Mouse (Mus musculus) spleen, postnatal 4 days (tissue): Measurements from ENCODE around the gene Slc37a1.

Source experiments
- DNase-seq, 2 experiments: peaks; one replicate each; pipeline ENCODE4 v3.0.0; 2022; ENCODE audit warnings: low spot score in 2 of 2

Slc37a1 gene

GRCm38 (mm10) chr17:31317521-31318272 lies 31.1 kb downstream of the Slc37a1 start:
- DNase-seq = no peak

- no peak for DNase-seq
These were observed 32.5 kb downstream of the Slc37a1 start for GRCm38 (mm10) chr17:31318906-31319767.

- DNase-seq = no peak
These were observed 34.8 kb downstream of the Slc37a1 start for GRCm38 (mm10) chr17:31321425-31321824.

DNA sequence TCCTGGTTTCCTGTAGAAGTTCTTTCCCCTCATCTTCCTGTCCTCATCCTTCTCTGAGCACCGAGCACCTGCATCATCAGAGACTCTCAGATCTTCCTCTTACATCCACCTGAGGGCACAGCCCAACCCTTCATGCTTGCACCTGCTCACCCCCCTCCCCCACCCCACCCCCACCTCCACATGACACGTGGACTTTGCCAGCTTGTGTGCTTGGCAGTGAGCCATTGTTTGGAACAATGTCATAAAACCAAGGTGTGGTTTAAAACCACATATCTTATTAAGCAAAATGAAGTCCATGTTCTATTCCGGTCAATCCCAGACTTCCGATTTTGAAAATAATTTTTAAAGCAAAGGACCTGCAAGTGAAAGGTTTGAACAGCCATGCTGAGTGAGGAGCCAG lies 35.9 kb downstream of the Slc37a1 start:
- no peak for DNase-seq

DNA sequence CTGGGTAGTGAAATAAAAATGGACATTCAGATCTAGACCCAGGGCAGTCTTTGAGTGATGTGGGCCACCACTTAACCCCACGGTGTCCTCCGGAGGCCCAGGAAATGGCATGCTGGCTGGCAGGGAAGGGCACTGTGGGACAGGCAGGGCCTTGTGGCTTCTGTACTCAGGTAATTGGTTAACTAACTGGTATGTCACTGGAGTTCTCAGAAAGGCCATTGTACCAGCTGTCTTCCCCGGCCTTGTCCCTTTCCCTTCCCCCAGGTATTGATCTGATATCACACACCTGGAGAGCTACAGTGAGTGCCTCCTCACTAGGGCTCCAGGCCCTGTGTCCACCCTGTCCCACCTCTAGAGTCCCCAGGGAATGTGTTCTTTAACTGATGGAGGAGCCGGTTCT lies 36.8 kb downstream of the Slc37a1 start:
- DNase-seq = no peak

DNA sequence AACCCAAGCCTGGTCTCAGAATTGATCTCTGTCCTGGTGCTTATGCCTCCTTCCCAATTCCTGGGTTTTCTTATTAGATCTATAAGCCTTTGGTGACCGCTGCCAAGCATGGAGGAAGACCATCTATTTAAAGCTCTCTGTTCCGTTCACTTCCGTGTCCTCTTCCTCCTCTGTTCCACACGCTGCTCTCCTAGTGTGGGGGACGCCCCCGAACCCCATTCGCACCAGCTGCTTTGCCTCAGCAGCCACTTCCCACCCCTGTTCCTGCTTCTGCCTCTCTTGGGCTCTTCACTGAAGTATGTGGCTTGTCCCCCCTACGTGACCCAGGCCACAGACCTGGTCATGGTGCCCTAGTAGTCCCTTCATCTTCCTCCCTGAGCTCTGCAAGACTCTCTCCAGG lies 37.6 kb downstream of the Slc37a1 start:
- no peak for DNase-seq

DNA sequence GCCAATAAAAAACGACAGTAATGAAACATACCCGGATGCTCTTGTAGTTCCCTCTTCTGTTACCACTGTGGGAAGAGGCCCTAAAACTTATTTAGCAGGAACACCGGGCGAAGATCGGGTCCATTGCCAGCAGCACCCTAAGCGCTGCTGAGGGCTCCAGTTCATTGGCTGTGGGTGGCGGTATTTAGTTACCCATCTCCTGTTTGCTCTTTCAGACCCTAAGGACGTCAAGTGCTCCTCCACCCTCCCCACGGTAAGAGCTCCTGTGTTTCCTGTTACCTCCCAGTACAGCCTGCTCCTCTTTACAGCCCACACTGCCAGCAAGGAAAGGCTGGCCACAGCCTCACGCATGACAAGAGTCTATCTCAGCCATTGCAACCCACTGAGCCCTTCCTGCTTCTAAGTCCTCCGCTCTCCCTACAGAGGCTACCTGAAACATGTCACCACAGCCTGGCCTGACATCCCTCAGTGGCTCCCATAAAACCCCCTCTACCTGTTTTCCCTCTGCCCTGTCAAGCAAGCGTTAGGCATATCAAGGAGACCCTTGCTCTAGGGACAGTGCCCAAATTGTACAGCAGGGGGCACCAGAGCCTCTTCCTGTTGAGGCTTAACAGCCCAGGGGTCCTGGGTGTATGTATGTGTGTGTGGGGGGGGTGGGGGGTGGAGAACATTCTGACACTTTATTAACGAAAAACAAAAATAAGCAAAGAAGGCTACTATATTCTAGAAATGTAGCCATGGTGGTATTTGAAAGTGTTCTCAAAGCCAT lies 39.0 kb downstream of the Slc37a1 start:
- DNase-seq = peak; percentile 33 to 76

DNA sequence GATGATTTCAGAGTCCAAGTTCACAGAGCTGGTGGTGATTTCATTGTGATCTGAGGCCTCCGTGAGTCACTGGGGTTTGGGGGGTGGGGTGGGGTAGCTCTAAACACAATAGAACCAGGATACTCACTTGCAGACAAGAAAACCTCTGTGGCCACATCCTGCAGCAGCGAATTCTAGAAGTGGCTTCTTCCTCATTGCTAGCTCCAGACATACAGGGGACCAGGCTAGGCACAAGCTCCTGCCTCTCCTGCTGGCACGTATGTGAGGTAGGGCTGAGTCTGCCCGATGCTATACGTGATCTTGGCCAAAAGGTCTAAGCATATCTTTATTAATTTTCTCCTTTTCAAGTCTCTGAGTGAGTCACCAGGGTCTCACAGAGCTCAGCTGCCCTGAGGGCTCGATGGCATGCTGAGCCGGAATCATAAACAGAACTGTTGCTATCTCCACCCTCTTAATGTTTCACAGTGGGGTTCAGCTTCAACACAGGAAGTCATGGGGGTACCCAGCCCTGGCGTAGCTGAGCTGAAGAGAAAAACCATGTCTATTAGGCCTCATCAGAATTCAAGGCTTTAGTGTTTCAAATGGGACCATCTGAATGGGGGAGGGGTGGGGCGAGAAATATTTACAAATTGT lies 39.7 kb downstream of the Slc37a1 start:
- DNase-seq = no peak

- DNase-seq = no peak
These were observed 41.9 kb downstream of the Slc37a1 start for GRCm38 (mm10) chr17:31328466-31328865.

GRCm38 (mm10) chr17:31330622-31331021 lies 44.0 kb downstream of the Slc37a1 start:
- peak; percentile 54 to 79 for DNase-seq

DNA sequence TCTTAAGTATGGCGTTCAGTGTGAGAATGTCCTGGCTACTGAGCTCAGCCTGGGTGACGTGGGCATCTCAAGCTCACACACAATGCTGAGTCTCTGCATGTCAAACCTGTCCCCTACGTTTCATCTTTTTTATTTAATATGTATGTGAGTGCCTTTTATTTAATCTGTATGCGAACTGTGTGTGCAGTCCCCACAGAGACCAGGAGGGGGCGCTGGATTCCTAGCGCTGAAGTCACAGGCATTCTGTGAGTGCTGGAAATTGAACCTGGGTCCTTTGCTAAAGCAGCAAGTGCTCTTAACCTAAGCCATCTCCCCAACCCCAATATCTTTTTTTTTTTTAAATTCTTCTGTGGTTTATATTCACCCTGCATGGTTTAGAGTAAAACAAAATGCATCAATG lies 44.7 kb downstream of the Slc37a1 start:
- DNase-seq = no peak

GRCm38 (mm10) chr17:31331920-31332319 lies 45.3 kb downstream of the Slc37a1 start:
- no peak for DNase-seq

DNA sequence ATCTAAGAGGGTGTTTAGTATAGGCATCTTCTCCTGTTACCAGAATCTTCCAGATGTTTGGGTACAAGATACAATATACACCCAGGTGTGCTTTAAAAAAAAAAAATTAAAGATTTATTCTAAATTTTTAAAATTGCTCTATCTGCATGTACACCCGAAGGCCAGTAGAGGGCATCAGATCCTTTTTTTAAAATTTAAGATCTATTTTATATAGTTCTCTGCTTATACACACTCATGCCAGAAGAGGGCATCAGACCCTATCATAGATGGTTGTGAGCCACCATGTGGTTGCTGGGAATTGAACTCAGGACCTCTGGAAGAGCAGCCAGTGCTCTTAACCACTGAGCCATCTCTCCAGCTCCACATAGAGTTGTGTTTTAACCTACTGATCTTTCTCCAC lies 45.7 kb downstream of the Slc37a1 start:
- DNase-seq = no peak

DNA sequence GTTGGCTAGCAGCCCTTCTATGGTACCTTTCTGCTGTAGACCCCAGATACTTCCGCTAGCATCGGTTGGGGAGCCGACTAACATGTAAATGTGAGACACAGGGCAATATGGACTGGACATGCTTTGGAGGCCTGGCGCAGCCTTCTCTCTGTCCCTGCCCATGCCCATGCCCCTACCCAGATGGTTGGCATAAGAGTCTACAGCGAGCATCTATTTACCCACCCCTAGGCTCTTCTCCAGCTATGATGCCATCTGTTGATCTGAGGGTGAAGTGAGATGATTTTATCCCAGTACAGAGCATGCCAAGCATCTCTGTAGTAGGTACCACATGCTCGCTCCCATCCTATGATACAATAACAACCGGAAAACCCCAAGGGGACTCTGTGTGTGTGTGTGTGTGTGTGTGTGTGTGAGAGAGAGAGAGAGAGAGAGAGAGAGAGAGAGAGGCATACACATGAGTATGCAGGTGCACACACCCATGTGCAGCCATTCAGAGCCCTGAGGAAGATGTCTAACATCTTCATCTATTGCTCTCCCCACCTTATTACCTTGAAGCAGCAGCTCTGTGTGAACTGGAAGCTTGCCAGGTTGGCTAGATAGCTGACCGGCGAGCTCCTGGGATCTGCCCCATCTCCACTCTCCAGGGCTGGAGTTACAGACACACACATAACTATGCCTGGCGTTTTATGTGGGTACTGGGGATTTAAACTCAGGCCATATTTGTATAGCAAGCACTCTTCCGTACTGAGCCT lies 48.1 kb downstream of the Slc37a1 start:
- DNase-seq = no peak

DNA sequence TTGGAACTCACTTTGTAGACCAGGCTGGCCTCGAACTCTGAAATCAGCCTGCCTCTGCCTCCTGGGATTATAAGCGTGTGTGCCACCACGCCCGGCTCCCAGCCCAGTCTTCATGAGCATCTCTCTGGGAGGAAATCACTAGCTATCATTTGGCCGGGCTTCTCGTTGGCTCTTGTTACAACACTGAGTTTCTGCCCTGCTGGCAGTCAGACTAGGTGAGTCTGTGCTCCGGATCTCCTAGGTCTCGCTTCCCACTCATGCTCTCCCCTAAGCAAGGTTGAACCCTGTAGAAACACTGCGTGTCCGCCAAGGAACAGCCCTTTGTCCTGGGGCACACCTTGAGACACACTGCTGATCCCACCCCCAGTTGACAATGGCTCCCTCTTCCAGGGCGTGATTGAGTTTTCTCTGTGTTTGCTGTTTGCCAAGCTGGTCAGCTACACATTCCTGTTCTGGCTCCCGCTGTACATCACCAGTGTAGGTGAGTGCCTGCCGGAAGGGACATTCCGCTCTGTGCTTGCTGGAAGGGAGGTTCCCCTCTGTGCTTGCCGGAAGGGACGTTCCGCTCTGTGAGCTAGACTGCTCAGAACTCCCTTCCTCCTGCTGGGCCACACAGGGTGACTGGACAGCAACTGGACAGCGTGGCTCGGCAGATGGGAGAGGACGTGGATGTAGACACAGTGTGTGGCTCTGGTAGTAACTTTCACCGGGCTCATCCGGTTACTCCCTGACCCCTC lies 48.9 kb downstream of the Slc37a1 start:
- no peak for DNase-seq

GRCm38 (mm10) chr17:31339769-31340168 lies 53.2 kb downstream of the Slc37a1 start:
- DNase-seq = no peak

- DNase-seq = no peak
These were observed 55.6 kb downstream of the Slc37a1 start for GRCm38 (mm10) chr17:31342191-31342590.

DNA sequence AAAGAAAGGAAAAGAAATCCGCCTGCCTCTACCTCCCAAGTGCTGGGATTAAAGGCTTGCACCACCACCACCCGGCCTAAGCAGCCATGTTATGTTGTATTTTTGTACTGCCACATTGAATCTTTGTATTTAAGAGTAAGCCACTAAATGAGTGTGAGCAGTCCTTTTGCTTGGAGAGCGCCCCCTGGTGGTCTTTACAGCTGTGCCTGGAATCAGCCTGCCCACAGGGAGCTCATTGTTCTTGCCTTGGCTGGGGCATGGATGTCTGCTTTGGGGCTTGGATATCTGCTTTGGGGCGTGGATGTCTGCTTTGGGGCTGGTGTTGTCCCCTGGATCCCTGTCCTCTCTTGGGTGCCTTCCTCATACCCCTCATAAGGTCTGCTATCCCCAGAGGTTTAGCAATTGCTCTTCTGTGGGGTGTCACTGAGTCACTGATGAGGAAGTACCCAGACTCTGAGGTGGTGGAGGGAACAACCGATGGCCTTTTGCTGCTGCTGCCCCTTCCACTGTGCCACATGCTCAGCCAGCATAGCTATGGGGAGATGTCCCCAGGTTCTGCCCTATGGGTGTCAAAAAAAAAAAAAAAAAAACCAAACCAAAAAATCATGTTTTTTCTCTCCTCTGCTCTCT lies 57.7 kb downstream of the Slc37a1 start:
- peak; percentile 67 to 90 for DNase-seq

DNA sequence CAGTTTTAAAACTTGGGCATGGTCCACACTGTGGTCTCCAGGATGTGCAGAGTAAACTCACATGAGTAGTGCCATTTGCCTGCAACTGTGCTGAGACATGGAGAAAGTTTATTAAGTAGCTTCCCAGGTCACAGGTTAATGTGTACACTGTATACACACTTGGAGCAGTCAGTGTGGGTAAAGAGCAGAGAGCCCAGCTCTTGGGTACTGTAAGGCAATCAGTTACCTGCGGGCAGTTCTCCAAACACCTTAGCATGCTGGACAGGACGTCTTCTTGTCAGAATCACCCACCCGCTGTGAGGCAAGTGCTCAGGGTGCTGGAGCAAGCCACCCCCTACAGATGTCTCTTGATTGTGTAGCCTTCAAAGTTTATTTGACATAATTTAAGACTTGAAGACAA lies 58.2 kb downstream of the Slc37a1 start:
- no peak for DNase-seq

DNA sequence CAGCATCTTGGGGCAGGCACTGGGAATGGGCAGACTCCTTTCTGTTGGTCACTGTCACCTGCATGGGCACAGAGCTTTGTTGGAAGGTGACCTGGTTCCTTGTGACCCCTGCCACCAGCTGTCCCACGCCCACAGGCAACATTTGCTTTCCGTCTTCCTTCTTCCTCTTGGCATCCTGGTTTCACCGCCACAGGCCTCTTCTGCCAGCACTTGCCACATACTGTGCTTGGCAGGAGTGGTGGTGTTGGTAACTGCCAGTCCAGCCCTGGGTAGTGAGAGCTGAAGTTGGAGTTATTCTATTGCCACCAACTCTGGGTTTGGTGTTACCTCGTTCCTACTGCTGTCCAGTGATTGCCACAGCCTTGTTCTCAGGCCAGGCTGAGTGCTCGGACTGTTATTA lies 61.5 kb downstream of the Slc37a1 start:
- DNase-seq = no peak
